Mouse (Mus musculus): ENCODE measurements around the gene Fbxo30.

DNA sequence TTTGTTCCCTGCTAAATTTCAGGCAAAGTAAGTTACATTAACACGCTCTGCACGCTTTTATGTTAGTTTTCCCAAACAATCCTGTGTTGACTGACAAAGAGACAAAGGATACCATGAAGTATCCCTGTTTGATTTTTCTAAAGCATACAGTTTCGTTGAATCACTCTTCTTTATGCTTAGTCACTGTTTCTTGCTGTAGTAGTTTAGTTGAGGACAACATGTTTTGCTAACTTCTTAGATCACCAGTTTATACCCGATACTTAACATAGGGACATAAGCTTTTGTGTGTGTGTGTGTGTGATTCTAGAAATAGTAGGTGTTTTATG is 1.1 kb downstream of the Fbxo30 start:
- TF ChIP-seq CTCF (IDR thresholded peaks at IDR 0.05; ENCODE audit: insufficient read depth, low read depth, low read length) (no peak), POLR2A (IDR thresholded peaks at IDR 0.05; ENCODE audit: insufficient read depth, low read depth, low read length) (no peak)

All from olfactory bulb, adult 2 months (tissue).